Mouse (Mus musculus): ENCODE measurements around the gene Klk4.
A peak's percentile ranks its signal among the peaks of the same experiment; 100 is the strongest.

Klk4 gene

DNA sequence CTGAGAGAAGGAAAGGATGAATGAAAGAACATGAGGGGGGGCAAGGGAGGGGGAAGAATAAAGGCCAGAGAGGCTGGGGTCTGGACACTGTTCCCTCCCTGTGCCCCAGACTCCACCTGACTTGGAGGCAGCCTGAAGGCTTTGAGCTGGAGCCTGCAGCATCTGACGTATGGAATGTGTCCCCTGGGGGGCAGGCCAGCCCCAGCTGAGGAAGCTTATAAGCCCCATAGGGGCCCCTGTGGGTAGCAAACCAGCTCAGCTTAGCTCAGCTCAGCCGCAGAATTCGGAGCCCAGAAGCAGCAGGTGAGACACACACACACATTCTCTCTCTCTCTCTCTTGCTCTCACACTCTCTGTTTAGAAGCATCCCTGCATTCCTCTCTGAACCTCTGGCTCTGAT, at the start of gene Klk4:
Klk4 (plus strand) TSS at position 249 of the 400 bp plus-strand sequence.
- DNase-seq = no peak

DNA sequence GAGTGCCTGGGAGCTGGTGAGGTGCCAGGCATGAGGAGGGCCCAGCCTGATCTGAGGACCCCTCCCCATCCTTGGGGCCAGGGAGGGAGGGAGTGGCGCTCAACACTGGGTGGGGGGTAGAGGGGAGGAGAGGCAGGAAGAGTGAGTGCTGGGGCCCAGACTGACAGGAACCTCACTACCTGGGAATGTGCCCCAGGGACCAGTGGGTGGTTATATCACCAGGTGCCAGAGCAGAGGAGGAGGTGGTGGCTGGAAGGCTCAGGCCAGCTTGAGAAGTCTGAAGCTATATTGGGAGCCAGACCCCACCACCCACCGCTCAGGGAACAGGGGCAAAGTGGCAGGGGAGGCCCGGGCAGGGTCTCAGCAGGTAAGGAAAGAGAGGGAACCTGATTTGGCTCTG, 39.3 kb upstream of the Klk4 start, which contains the start of gene Klk5:
Klk5 (plus strand) TSS at position 271 of the 400 bp plus-strand sequence.
- no peak for DNase-seq

DNA sequence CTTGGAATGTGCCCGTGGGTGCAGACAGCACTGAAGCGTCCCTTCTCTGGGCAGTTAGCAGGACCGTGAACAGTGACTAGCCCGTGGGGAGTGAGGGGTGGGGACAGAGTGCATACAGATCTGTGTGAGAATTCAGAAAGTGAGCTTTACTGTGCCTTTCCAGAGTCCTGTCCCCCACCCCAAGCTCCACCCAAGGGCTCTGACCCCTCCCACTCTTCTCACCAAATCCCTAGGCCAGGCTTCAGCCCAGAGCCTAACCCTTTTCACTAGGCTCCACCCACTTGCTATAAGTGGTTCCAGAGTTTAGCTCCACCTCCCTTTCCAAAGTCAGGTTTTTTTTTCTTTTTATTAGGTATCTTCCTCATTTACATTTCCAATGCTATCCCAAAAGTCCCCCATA, 37.2 kb upstream of the Klk4 start:
- DNase-seq = no peak

DNA sequence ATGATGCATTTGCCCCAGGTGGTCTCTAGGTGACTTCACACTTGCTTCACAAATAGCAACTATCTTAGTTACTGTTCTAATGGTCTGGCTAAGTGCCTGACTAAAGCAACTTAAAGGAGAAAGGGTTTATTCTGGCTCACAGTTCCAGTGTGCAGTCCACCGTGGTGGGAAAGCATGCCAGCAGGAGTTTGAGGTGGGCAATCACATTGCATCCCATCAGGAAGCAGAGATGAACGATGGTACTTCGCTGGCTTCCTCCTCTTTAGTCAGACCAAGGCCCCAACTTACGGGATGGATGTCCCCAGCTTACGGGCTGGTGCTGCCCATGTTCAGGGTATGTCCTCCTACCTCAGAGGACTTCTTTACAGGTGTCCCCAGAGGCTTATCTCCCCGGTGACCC, 29.3 kb upstream of the Klk4 start:
- no peak for DNase-seq

DNA sequence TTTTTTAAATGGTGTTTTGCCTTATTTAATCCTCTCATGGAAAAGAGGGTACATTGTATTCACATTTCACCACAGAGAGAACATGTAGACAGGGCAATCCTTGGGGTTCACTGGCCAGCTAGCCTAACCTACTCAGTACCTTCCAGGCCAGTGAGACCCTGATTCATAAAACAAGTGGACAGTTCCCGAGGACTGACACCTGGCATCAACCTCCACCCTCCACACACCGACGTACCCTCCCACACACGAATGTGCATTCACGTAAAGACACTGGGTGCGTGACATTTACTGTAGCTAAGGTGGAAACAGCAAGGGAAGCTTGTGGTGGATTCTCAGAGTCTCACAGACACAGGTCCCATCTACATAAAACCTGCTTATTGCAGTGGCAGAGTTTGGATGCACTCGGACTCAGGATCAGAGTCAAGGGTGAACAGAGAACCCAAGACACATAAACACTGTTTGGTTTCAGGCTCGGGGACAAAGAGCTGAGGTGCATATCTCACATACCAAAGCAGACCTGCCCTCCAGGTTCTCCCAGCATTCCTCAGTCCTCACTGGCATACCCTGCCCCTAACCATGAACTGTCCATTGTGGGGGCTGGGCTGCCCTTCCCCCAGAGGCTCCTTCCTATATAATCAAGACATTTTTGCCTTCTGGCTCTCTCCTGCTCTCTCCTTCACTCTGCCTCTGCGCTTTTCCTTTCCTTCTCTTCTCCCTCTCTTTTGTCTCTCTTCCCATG, 26.1 kb upstream of the Klk4 start:
- peak in 1 of 2 experiments; percentile 27 for DNase-seq

DNA sequence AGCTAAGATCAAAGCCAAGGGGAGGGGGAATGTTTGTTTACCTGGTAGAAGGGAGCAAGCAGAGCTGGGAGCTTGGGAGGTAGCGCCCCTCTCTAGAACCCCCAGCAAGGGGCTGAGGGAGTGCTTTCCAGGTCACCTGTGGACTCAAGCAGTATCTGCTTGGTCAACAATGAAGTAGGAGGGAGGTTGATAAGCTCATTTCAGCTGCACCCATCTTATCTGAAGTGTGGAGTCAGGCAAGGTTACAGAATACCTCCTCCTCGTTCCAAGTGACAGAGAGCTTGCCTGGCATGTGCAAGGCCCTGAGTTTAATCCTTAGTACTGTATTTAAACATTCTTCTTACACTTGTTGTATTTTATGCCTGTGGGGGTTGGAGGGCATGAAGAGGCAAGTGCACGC, 25.3 kb upstream of the Klk4 start:
- DNase-seq = peak in 1 of 2 experiments; percentile 2

DNA sequence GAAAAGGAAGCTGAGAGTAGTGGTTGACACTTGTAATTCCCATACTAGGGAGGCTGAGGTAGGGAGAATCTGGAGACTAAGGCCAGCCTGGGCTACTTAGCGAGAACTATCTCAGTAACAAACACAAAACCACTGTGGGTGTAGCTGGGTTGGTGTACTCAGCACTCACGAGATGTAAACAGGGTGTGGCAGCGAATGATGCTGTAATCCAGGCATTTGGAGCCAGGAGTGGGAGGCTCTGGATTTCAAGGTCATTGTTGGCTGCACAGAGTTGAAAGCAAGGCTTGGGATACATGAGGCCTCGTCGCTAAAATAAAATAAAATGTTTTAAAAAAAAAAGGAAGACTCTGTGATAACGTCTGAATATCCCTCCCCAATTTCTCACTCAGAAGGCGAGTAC, 24.7 kb upstream of the Klk4 start:
- DNase-seq = peak in 1 of 2 experiments; percentile 22

DNA sequence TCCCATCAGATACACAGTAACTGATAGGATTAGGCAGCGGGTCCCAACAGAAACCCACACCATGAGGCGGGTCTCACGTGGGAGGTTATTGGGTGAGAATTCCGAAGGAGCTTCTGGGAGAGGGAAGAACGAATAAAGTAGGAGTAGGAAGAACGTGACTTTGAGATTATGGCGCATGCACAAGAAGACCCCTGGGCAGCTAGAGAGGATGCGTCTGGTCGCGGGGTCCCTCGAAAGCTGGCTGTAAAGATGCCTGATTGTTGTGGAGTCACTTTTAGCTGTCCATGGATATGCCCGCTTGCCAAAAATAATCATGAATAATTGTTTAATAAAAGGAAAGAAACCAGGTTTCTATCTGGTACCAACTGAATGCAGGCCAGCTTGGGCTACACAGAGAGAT, 23.5 kb upstream of the Klk4 start:
- DNase-seq = no peak

DNA sequence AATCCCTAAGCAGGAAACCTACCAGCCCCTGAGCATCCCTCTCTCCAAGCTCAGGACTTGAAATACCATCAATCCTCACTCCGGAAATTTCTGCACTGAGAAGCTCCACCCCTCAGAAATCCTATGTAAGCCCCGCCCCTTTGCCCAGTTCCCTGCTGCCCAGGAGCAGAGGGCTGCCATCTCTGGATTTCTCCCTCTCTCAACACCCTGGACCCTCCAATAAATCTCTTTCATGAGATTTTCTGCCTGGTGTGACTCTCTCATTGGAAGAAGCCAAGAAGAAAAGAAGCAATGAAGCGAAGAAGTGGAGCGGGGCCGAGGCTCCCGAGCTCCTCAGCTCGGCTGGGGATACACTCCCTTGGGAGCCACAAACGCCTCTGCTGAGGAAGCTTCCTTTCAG, 20.5 kb upstream of the Klk4 start:
- peak in 1 of 2 experiments; percentile 15 for DNase-seq

DNA sequence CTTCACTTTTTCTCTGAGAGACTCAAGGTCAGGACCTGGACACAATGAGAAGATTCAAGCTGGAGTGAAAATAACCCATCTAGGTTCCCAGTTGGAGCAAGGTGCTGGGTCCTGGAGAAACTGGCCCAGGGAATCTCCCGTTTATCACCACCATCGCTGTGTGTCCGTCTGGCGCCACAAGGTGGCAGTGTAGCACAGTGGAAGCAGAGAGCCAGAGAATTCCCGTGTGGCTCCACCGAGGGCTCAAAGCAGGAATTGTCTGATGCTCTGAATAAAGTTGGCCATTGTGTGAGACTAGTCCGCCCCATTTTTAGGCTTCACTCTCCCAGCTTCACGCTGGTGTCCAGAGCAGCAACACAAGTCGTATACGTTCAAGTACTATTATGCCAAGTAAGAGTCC, 7.7 kb upstream of the Klk4 start:
- peak; percentile 73 to 86 for DNase-seq

DNA sequence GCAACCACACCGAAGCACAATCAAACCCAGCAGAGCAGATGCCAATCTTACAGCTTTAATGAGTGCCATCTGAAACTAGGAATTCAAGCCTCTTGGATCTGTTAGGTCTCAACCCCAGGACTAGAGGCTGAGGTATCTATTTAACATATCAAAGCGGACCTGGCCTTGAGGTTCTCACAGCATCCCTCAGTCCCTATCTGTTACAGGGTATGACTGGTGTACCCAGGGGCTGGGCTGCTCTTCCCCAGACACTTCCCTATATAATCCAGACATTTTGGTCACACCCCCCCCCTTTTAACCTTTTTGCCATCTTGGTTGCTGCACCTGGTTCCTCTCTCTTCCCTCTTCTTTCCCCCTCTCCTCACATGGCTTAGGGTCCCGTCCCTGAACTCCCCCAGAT, 7.3 kb upstream of the Klk4 start:
- no peak for DNase-seq

DNA sequence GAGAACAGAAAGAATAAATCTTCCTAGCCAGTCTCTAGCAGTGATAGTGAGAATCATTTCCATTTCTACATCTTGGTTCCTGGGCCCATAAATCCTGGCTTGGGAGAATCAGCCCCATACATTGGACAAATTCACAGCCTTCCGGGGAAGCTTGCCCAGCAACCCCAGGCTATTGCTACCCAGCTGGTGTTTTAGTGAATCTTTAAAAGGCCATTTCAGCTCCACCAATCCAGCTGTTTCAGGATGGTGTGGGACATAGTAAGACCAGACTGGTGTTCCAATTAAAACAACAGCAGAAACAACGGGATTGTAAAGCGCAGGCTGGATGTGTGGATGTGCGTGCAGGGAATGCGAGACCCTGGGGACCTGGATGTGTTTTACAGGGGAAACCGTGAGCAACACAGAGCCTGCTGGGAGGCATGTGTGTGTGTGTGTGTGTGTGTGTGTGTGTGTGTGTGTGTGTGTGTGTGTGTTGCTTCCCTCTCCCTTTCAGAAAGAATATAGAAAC, 6.0 kb upstream of the Klk4 start:
- peak in 1 of 2 experiments; percentile 15 for DNase-seq

DNA sequence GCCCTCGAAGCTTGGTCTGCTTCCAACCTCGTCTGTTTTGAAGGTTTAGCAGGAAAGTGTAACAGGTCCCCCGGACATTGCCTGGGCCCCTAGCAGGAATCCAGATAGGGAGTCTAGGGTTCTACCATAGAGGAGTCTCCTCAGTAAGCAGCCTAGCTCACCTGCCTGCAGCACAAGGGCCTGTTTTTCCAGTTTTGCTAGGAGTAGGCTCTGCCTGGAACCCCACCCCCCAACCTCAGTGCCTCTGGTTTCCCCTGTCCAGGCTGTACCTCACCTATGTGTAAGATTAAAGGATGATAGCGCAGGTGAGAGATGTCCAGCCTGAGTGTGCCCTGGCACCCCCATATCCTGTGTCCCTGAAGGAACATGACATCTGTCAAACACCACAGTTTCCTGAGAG, 4.5 kb upstream of the Klk4 start:
- DNase-seq = peak in 1 of 2 experiments; percentile 19

DNA sequence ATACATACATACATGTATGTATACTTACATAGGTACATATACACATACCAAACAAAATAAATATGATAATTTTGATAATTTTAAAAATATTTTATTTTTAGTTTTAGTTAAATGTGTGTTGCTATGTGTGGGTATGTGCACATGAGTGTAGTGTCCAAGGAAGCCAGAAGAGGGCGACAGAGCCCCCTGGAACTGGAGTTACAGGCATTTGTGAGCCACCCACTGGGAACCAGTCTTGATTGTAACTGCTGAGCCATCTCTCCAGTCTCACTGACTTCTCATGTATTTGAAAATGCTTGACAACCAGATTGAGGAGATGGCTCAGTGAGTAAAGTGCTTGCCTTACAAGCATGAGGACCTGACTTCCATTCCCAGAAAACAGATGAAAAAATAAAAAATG, 2.7 kb upstream of the Klk4 start:
- DNase-seq = no peak

DNA sequence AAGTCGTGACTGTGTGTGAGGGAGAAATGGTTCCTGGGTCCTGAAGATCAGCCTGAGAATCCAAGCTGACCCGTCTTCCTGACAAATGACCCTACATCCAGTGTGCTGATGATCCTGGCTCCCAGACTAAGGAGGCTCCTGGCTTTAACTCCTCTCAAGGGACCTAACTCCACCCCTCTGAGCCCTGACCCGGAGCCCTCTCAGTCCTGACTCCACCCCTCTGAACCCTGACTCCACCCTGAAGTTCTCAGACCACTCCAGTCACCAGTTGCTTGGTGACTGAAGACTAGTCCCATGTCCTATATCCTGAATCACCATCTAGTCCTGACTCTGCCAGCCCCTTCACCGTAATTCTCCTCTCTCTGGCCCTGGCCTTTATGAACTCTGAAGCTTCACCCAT, 1.4 kb downstream of the Klk4 start:
- DNase-seq = no peak

DNA sequence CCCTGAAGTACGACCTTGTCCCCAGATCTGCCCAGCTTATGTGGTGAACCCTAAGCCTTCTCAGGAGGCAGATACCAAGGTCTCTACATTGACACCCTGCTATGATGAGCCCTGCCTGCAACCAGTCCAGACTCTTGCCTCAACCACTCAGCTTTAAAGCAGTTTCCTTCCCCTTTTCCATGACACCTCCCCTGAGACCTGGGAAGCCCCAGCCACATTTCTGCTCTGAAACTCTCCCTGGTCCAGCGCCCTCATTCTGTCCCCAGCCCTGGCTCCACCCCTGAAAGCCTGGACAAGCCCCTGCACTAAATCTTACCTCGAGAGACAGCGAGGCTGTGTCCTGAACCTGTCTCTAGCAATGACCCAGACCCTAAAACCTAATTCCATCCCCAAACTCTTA, 1.9 kb downstream of the Klk4 start:
- no peak for DNase-seq

DNA sequence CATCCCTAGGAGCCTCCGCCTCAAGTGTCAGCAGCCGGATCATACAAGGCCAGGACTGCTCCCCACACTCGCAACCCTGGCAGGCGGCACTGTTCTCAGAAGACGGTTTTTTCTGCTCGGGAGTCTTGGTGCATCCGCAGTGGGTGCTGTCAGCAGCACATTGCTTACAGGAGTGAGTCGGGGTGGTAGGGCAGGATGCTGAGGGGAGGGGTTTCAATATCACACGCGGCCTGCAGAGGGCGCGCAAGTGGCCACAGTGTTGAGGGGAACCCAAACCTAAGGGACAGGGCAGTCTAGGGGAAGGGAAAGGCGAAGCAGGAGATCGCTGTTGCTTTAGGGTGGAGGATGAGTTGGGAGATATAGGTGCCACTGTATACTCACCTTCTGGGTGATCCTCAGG, 2.6 kb downstream of the Klk4 start:
- peak; percentile 31 to 46 for DNase-seq

DNA sequence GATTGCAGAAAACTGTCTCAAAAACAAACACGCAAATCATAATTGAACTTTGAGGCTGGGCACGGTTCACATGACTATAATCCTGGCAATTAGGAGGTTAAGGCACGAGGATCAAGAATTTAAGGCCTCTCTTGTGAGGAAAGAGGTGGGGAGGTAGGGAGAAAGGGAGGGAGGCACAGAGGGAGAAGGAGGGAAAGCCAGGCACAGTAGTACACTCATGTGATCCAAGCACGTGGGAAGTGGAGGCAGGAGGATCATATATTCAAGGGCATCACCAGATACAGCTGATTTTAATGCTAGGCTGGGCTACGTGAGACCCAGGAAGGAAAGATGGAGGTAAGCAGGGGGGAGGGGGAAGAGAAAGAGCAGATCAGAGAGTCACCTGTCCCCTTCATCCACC, 10.4 kb downstream of the Klk4 start:
- no peak for DNase-seq

DNA sequence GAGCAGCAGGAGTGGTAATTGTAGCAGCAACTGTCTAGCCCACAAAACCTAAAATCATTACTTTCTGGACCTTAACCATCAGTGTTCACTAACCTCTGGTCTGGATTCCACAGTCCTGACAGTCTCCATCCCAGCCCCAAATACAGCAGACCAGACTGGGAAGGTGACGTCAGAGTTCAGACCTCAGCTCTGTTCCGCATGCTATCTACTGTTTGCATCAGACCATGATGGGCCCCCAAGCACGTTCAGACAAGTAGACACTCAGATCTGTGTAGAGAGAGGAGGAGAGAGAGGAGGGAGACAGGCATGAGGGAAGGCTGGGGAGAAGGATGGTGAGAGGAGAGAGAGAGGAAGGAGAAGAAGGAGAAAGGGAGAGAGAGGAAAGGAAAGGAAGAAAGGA, 10.8 kb downstream of the Klk4 start:
- no peak for DNase-seq

DNA sequence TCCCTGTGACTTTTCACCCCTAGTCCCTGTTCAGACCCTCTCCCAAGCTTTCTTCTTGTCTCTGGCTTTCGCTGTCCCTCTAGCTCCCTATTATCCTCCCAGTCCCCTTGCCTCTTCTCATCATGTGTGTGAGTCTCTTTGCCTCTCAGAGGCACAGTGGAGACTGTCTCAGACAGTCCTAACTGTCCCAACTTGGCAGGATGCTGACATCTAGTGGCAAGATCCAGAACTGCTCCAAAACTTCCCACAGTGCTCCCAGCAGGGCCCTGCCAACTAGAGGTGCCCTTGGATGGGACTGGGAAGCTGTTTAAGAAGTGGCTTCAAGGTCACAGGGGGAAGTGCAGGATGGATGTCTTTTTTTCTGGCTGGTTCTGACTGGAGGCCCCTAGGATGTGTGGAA, 13.9 kb downstream of the Klk4 start:
- DNase-seq = peak; percentile 83 to 90

DNA sequence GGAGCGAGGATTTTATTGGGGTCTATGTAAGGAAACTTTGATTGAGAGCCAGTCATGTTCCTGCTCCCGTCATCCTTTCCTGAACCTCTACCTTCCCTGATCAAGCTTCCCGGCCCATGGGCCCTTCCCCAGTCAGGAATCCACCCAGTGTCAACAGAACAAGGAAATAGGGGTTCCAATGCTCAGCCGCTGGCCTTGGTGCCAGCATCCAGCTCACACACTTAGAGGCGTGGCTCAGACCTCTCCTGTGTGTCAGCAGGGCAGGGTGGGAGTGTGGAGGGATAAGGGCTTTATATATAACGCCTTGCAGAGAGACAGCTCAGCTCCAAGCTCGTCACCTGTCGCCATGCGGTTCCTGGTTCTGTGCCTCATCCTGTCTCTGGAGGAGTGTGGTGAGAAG, 33.9 kb downstream of the Klk4 start:
- no peak for DNase-seq

DNA sequence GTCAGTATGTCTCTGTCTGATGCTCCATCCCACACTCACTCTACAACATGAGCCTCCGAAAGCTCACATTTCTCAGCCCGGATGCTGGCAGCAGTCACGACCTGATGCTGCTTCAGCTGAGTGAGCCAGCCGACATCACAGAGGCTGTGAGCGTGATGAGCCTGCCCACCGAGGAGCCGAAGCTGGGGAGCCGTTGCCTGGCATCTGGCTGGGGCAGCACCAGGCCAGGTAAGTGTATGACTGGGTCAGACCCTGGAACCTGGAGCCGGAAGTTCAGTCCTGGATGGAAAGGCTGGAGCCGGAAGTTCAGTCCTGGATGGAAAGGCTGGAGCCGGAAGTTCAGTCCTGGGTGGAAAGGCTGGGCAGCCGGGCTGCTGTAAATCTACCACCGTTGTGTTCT, 37.5 kb downstream of the Klk4 start:
- no peak for DNase-seq

DNA sequence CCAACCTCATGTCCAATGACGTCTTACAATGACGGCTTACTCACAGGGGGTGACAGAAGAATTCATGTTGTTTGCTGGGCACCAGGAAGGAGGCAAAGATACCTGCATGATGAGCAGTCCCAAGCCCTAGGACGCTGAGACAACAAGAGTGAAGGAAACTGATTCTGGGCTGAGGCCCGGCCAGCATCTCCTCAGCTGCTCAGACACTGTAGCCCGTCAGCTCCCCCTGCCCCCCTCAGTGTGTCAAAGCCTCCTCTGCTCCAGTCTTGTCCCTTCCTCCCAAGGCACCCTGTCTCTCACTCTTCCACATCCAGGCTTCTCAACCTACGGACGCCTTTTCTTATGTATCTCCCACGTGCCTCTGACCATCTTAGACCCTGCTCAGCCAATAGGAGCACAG, 37.9 kb downstream of the Klk4 start:
- no peak for DNase-seq

DNA sequence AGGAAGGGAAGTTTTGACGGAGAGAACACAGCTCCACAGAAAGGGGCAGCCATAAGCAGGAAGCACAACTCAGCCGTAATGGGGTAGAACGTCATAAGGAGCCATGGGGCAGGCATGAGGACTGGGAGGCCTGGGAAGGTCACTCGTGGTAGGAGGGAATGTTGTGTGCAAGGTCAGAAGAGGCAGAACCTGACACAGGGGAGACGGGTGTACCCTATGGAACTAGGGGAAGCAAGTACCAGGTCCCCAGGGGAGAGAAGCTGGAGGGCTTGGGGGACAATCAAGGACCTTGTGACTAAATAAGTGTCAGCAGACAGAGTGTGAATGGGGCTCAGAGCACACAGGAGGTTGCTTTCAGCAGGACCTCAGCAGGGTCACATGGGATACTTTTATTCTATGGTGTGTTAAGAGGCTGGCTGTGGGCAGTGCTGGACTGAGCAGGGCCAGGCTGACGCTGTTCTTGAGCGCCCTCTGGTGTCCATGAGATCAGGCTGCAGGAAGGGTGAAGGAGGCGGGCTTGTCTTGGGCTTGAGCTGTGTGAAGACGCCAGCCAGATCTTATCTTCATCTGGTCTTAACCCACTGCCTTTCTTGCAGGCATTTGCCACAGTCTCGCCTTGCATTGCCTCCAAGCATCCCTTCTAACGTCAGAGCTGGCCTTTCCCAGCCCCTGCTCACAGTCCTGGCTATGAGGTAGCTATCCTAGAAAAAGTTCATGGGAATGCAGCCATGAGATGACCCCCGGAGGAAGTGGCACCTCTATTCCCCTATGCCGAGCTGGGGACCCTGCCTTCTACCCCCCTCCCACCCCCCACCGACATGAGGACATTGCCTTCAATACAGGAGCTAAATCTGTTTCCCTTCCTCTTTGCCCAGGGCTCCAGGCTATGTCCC, 38.8 kb downstream of the Klk4 start:
- DNase-seq = peak; percentile 73 to 80
